Mouse (Mus musculus) right cerebral cortex, postnatal 4 days (tissue): ENCODE data around the gene Fam241a.
A peak's percentile ranks its signal among the peaks of the same experiment; 100 is the strongest.

Source experiments
- DNase-seq: peaks from one replicate; pipeline ENCODE4 v3.0.0-alpha.2; 2022

Fam241a gene

GRCm38 (mm10) chr3:127875059-127875458, 21.1 kb downstream of the Fam241a start:
- DNase-seq: no peak

DNA sequence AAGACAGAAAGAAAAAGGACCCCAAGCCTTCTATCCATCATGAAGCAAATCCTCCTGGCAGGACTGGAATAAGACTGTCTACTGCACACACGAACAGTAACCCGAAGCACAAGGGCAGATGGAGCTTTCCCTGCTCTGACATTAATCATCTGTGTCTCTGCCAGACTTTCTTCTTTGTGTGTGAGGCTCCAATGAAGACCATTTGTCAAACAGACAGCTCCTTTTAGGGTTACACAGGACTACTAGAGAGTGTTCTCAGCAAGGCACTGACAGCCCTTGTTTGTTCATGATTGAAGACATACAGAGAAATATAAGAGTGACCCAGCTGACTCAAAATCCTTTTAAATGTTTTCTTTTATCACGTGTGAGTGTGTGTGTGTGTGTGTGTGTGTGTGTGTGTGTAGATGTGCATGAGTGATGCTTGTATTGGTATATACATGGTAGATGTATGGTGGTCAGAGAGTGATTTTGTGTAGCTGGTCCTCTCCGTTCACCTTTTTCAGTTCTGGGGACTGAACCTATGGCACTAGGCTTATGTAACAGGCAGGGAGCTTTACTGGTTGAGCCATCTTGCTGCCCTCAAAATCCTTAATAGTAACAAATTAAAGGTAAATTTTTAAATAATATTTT, 21.8 kb downstream of the Fam241a start:
- no peak for DNase-seq

- DNase-seq: no peak
Measured at GRCm38 (mm10) chr3:127871575-127871974, 24.5 kb downstream of the Fam241a start.

- DNase-seq: no peak
Measured at GRCm38 (mm10) chr3:127868880-127869279, 27.2 kb downstream of the Fam241a start.

DNA sequence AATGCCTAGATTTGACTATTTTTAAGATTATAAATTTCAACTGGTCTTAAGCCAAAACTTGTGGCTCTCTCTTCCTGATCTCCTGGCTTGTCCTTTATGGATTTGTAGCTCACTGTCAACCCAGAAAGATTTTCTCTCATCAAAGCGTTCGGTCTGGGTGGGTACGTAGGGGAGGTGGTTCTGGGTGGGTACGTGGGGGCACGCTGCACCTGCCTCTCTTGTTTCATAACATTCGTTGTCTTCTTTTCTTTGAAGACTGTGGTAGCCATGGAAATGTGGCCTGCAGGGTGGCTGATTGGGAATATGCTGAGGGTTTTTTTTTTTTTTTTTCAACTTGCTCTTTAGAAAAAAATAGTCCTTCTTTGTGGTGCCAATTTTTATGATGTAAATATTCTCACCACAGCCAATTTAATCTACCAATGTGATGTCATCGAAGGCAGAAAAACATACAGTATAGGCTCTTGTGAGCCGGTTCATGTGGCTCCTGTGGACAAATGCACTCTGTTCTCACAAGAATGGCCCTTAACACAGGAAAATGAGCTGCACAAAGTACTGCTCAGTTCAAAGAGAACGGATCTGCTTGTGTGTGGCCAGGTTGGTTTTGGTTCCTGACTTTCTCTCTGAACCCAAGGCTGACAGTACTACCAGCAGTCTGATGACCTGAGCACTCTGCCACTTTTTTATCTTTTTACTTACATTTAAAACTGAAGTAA, 27.9 kb downstream of the Fam241a start:
- DNase-seq: no peak

- no peak for DNase-seq
Measured at GRCm38 (mm10) chr3:127864242-127864641, 31.9 kb downstream of the Fam241a start.

GRCm38 (mm10) chr3:127863571-127863970, 32.6 kb downstream of the Fam241a start:
- no peak for DNase-seq

- DNase-seq: no peak
Measured at GRCm38 (mm10) chr3:127862479-127862878, 33.6 kb downstream of the Fam241a start.

- no peak for DNase-seq
Measured at GRCm38 (mm10) chr3:127861340-127861739, 34.8 kb downstream of the Fam241a start.

DNA sequence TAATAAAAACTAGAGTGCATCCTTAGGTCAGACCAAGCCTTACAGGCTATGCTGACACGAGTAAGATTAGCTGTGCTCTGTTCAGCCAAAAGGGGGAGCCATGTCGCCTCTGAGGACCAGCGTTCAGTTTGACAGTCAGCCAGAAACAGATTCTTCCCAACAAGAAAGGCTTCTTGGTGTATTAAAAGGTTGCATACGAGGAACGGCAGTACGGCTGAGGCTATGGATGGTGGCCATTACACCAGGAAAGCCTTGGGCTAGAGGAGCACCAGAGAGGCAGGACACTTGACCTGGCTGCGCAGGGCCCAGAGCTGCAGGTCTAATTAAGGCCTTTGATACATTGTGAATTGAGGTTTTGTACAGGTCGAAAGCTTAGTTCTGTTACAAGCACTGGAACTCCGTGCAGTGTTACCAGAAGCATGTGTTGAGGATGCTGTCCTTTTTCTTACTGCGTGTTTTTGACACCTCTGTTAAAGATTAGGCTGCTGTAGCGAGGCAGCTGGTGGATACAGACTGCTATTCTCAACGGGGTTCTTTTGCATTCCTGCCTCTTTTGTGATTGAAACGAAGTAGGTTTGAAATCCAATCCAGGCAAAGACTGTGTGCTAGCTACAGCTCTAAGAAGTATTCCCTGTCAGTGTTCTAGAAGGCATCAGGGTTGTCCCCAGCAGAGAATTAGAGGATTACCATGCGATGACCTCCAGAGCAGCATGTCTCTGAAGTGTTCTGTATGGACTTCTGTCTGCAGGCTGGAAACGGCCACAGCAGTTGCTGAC, 42.5 kb downstream of the Fam241a start:
- DNase-seq: peak; percentile 75

GRCm38 (mm10) chr3:127852722-127853121, 43.4 kb downstream of the Fam241a start:
- no peak for DNase-seq

GRCm38 (mm10) chr3:127850776-127851646, 45.1 kb downstream of the Fam241a start:
- DNase-seq: no peak

GRCm38 (mm10) chr3:127849922-127850321, 46.2 kb downstream of the Fam241a start:
- DNase-seq: no peak

GRCm38 (mm10) chr3:127848088-127848808, 47.9 kb downstream of the Fam241a start:
- DNase-seq: no peak

- no peak for DNase-seq
Measured at GRCm38 (mm10) chr3:127843941-127844327, 52.2 kb downstream of the Fam241a start.

- DNase-seq: no peak
Measured at GRCm38 (mm10) chr3:127843324-127843940, 52.7 kb downstream of the Fam241a start.

DNA sequence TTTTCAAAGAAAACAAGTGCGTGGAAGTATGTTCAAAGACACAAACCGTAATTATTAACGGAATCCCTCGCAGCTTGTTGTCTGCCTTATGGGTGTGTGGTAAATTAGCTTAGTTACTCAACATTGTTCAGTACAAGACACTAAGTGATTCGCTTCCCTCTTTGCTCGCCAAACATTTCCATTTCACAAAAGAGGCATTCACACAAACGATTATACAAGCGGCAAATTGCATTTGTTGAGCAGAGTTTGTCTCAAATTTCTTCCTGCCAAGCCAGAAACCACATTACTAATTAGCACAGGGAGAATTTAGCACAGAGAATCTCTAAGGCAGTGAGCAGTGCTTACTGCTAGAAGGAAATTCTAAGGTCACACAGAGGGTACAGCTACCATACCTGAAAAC, 54.2 kb downstream of the Fam241a start:
- no peak for DNase-seq

DNA sequence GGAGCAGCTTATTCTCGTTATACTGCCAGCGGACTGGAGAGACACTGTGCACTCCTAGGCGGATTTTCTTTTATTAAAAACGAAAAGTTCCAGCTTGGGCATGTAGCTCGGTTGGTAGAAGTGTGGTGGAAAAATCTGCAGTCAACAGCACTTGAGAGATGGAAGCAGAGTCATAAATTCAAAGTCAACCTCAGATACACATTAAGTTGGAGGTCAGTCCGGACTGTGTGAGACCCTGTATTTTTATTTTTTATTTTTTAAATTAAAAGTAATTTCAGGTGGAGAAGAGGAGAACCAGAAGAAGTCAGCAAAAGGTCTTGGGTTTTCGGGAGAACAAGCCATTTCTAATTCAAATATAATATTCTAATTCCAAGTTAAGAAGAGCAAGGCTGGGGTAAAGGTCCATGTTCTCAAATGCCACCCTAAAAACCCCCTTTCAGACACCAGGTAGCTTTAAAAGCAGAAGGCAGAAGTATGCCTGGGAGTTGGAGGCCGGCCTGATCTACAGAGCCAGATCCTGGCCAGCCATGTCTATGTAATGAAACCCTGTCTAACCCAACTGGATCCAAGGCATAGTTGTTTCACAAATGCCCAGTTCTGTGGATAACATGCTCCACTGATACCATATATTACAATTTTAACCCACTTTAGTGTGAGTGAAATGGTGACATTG, 58.0 kb downstream of the Fam241a start:
- no peak for DNase-seq

GRCm38 (mm10) chr3:127837154-127837865, 58.8 kb downstream of the Fam241a start, which contains the start of gene Ap1ar:
Gene Ap1ar, minus strand, starts transcription at chr3:127837523.
- DNase-seq: peak; percentile 95

GRCm38 (mm10) chr3:127836798-127837153, 59.3 kb downstream of the Fam241a start:
- DNase-seq: no peak
